Mouse (Mus musculus) layer of hippocampus, adult 2 months (tissue): Measurements from ENCODE around the gene Wipi1. TPM values are rescaled to one million over a fixed set of nuclear protein-coding genes. Genes with fewer than 3 reads are reported as not detected.
"Not testable (repeated sequence)": the region's sequence is repeated elsewhere in the genome, so short reads cannot be mapped to it uniquely, and the experiment has no call there.

Source experiments
- DNase-seq, 2 experiments: peaks; one replicate each; pipeline ENCODE4 v3.0.0; 2022; ENCODE audit warnings: low spot score in 2 of 2
- H3K27ac ChIP-seq: fragments of 200-600 bp; 2 replicates; pipeline ENCODE4 v1.8.1; 2022
- H3K4me3 ChIP-seq: fragments of 200-600 bp; 2 replicates; pipeline ENCODE4 v1.8.1; 2022; ENCODE audit warnings: mild to moderate bottlenecking
- CTCF ChIP-seq: fragments of 200-600 bp; conservative IDR thresholded peaks from 2 replicates; pipeline ENCODE4 v1.8.1; 2022; ENCODE audit warnings: antibody characterized with exemption, mild to moderate bottlenecking, moderate library complexity
- total RNA-seq, 2 experiments: library from RNA; stranded (reverse); gene quantifications; 2 replicates each; pipeline ENCODE4 v1.2.3; 2021

The Wipi1 gene
- total RNA-seq, 2 experiments from 2014 or later = 21.6 to 22.2 TPM

GRCm38 (mm10) chr11:109641498-109642222 lies 29.9 kb upstream of the Wipi1 start:
- TF ChIP-seq CTCF = no peak
- Histone ChIP-seq H3K4me3 (no peak overlapping the region), H3K27ac (no peak overlapping the region)
- no peak for DNase-seq

- no peak overlapping the region for H3K27ac ChIP-seq
- no peak overlapping the region for H3K4me3 ChIP-seq
- no peak for TF ChIP-seq CTCF
- no peak for DNase-seq
Observed at GRCm38 (mm10) chr11:109635871-109636395, 24.2 kb upstream of the Wipi1 start.

- Histone ChIP-seq H3K4me3 (no peak overlapping the region), H3K27ac (no peak overlapping the region)
- DNase-seq = no peak
- TF ChIP-seq CTCF = no peak
Observed at GRCm38 (mm10) chr11:109634928-109635327, 23.2 kb upstream of the Wipi1 start.

GRCm38 (mm10) chr11:109629021-109629521 lies 17.3 kb upstream of the Wipi1 start:
- H3K4me3 ChIP-seq = no peak overlapping the region
- TF ChIP-seq CTCF = no peak
- no peak for DNase-seq
- no peak overlapping the region for H3K27ac ChIP-seq

GRCm38 (mm10) chr11:109628099-109628498 lies 16.3 kb upstream of the Wipi1 start:
- TF ChIP-seq CTCF = no peak
- Histone ChIP-seq H3K4me3 (no peak overlapping the region), H3K27ac (no peak overlapping the region)
- DNase-seq = no peak

- H3K27ac ChIP-seq = no peak overlapping the region
- no peak for DNase-seq
- no peak overlapping the region for H3K4me3 ChIP-seq
- TF ChIP-seq CTCF = peak; percentile 59
Observed at GRCm38 (mm10) chr11:109627648-109628047, 15.9 kb upstream of the Wipi1 start.

DNA sequence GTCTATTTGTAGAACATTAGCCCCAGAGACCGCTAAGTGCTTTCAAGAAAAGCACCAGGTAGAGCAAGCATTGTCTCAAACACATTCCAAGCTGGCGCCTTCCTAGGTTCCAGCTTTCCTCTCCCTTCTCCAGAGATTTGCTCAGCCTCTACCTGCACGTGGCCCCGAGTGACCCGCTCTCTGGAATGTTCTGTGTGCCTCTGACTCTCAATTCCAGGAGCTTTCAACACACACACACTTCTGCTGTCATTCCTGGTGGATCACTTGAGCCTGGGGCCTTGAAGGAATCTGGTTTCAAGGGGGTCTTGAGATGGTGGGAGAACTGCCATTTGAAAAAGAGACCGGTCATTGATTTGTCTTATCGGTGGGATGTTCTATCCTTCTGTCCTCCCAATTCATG lies 11.5 kb upstream of the Wipi1 start:
- no peak overlapping the region for H3K27ac ChIP-seq
- DNase-seq = no peak
- no peak overlapping the region for H3K4me3 ChIP-seq
- no peak for TF ChIP-seq CTCF

DNA sequence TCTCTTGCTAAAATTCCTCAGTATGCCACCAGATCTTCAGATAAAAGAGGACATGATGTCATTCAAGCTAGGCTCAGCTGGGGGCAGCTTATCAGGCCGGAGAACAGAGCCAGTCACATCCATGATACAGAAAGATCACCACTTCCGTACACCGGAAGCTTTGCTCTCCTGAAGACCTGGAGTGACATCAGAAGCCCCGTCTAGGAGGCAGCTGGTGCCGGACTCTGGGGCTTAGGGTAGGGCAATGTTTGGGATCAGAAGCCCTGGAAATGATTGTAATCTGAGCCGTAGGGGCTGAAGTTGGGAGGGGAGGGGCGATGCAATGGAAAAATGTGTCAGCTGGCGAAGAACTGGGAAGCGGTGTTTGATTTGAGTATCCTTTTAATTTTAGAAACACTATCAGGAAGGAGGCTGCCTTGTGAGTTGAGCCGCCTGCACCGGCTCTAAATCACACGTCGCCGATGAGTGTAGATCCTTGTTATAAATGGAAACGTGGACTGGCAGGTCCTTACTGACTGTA lies 10.8 kb upstream of the Wipi1 start:
- no peak for TF ChIP-seq CTCF
- no peak overlapping the region for H3K4me3 ChIP-seq
- no peak for DNase-seq
- H3K27ac ChIP-seq = no peak overlapping the region; the same call in 1 of the 2 replicates

DNA sequence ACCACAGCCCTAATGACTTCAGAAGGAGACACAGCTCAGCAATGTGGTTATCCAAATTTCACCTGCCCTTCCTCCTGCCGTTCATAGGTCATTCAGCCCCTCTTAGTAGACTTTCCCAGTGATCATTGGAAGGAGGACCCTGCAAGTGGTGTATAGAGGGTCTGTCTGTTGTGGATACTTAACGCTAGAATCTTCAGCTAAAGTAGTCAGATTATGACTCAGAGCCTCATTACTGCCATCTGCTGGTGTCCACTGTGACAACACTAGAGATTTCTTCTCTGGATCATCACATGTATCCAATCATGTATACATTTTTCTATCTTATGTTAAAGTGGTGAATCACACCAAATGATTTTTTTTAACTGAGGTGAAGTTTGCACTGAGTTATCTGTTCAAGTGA lies 9.4 kb upstream of the Wipi1 start:
- peak; percentile 91 for TF ChIP-seq CTCF
- Histone ChIP-seq H3K27ac (no peak overlapping the region), H3K4me3 (no peak overlapping the region)
- peak; percentile 42 to 62 for DNase-seq

- Histone ChIP-seq H3K4me3 (no peak overlapping the region), H3K27ac (no peak overlapping the region)
- TF ChIP-seq CTCF = no peak
- no peak for DNase-seq
Observed at GRCm38 (mm10) chr11:109620356-109620755, 8.6 kb upstream of the Wipi1 start.

DNA sequence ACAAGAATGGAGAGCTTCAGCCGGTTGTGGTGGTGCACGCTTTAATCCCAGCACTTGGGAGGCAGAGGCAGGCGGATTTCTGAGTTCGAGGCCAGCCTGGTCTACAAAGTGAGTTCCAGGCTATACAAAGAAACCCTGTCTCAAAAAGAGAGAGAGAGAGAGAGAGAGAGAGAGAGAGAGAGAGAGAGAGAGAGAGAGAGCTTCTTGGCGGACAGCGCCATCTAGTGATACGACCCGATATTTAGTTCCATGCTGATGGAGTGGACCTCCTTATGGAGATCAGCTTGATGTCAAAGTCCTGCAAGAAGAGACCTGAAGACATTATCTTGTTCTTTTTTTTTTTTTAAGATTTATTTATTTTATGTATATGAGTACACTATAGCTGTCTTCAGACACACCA lies 7.3 kb upstream of the Wipi1 start:
- TF ChIP-seq CTCF = peak; percentile 71
- DNase-seq = peak in 1 of 2 experiments; percentile 62
- not testable (repeated sequence) for H3K27ac ChIP-seq, H3K4me3 ChIP-seq

GRCm38 (mm10) chr11:109616766-109617165 lies 5.0 kb upstream of the Wipi1 start:
- TF ChIP-seq CTCF = no peak
- no peak for DNase-seq
- no peak overlapping the region for H3K4me3 ChIP-seq
- H3K27ac ChIP-seq = no peak overlapping the region

- Histone ChIP-seq H3K4me3 (no peak overlapping the region), H3K27ac (no peak overlapping the region)
- TF ChIP-seq CTCF = no peak
- DNase-seq = no peak
Observed at GRCm38 (mm10) chr11:109616352-109616751, 4.6 kb upstream of the Wipi1 start.

DNA sequence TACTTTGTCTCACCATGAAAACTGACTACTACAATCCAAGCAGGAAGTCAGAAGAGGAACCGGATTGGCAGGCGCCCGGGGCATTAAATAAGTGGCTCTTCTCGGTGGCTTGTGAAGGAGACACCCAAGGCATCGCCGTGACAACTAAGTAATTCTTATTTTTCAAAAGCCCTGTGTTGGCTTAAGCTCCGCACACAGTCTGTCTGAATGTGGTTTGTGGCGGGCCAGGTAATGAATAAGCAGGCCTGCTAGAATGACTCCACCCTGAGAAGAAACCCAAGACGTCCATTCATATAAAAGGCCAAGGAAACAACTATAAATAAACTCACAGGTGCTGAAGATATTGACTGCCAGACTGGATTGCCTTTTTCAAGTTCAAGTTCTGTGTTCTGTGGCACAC lies 3.5 kb upstream of the Wipi1 start:
- no peak overlapping the region for H3K4me3 ChIP-seq
- TF ChIP-seq CTCF = no peak
- peak overlapping the region; percentile 61 for H3K27ac ChIP-seq
- DNase-seq = no peak
